Mouse (Mus musculus) CD4-positive naive resting alpha-beta T cell, adult 76 days (primary cell): Measurements from ENCODE around the gene Myom1. TPM values are rescaled to one million over a fixed set of nuclear protein-coding genes. Genes with fewer than 3 reads are reported as not detected.

ENCODE experiments used
- total RNA-seq: library from RNA; stranded (reverse); gene quantifications from one replicate; pipeline ENCODE4 v1.2.4, GENCODE M21; 2023

Myom1 gene
- total RNA-seq, result 1.2 TPM

GRCm38 (mm10) chr17:71002081-71002743, at the start of gene Myom1:
Gene Myom1, plus strand, starts transcription at chr17:71002633.

GRCm38 (mm10) chr17:71002744-71003094, 286 bp downstream of the Myom1 start, which contains the start of gene Myl12a:
Gene Myl12a, minus strand, starts transcription at chr17:71002878.

Other genes starting within 250 kb of the Myom1 start
- gene Tgif1, start 149.1 kb upstream of the Myom1 start, total RNA-seq, result 385 TPM
- gene Myl12a, start 245 bp downstream of the Myom1 start, total RNA-seq, result 325 TPM
- 52.1 TPM for gene Lpin2, start 179.9 kb downstream of the Myom1 start, total RNA-seq